Mouse (Mus musculus) cerebral cortex, adult 2 months (tissue): ENCODE measurements around the gene Mast2.

Experiments used
- WGBS: fragments of 180-500 bp; shearing (Covaris S2); methylation state at CpG from one replicate; pipeline ENCODE4 v1.1.7; 2018; 5-methylcytosine and 5-hydroxymethylcytosine counted together

Mast2 gene

GRCm38 (mm10) chr4:116464126-116464981 lies at the start of gene Mast2:
Mast2 (minus strand) TSS chr4:116464183.
- WGBS = 10% methylated on average over 58 of the region's 68 CpGs

DNA sequence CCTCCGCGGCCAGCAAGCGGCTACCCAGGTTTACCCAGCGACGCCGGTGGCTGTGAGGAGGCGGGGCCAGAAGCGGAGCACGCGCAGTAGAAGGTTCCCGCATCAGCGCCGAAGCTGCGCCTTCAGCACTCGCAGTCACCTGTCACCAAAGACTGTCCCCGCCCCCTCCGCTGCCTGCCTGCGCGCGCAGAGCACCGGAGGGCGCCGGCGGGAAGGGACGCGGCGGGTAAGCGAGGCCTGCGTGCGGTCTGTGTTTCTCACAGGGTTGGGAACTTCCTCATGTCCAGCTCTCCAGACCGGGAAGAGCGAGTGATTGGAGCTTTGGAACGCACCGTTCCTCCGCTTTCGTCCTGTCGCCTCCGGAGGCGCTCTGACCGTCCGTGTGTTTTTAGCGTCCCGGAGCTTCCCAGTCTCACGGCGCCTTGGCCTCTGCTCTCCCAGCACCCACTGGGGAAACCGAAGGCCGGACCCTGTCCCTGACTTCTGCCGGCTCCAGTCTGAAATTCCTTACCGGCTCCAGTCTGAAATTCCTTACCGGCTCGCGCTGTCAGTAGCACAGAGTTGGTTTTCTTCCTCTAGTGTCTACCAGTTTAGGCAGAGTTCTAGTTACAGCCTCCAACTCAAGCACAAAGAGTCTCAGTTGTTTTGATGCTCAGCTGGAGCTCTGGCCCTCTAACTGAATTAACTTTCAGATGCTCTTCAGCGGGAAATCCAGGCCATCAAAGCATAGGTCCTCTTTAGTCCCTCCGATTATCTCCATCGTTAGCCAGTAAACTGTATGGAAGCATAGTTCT lies 43.6 kb upstream of the Mast2 start, which contains the start of gene Ipp:
Ipp (plus strand) TSS at position 125 of the 794 bp plus-strand sequence.
- under 1% methylated on average over 55 of the region's 55 CpGs for WGBS

DNA sequence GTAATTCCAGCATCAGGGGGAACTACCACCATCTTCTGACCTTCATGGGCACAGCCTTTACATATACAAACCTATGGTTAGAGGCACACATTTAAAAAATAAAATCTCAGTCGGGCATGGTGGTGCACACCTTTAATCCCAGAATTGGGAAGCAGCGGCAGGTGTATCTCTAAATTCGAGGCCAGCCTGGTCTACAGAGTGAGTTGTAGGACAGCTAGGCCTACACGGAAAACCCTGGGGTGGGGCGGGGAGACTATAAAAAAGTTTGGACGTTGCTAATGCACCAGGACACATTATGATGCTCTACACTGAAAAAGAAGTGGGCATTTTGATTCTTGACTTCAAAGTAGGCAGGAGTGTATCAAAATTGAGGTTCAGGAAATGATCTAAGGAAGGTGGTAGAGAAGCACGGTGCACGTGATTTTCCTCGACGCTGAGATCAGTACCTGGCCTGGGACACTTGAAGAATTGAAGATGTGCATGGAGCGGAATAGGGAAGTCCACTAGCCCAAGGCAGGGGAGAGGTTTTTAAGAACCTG lies 43.0 kb upstream of the Mast2 start:
- WGBS = 24% methylated on average over 11 of the region's 11 CpGs

DNA sequence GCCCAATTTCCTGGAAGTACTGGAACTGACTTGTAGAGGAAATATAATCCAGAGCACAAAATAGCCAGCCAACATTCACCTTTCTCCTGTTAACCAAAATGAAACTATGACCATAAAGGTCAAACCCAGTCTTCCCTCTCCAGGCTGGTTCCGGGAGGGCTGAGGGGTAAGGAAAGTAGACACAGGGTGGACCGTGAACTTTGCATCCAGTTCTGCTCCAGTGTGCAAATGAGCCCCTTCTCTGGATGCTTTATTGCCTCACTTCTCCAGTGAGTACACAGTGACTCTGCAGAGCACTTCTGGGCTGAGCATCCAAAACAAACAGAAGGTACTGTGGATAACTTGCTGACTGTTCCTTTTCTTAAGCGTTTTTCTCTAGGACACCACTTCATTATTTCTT lies 36.0 kb upstream of the Mast2 start:
- 81% methylated on average over 3 of the region's 3 CpGs for WGBS

DNA sequence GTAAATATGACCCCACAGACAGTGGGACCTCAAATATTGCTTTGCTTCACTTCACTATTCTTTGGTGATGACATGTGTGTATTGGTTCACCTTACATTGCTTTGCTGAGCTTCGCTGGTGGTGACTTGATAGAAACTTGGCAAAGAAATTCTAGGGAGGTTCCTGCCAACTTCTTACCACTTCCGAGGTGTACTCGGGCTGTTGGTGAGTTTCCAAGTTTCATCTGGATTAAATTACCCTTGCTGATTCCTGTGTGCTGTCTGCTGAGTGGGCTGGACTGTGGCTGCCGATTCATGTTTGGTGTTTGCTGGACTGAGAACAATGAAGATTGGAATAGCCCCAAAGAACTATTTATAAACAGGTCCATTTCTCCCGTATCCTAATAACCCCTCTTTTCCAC lies 29.7 kb upstream of the Mast2 start:
- 40% methylated on average over 5 of the region's 5 CpGs for WGBS

DNA sequence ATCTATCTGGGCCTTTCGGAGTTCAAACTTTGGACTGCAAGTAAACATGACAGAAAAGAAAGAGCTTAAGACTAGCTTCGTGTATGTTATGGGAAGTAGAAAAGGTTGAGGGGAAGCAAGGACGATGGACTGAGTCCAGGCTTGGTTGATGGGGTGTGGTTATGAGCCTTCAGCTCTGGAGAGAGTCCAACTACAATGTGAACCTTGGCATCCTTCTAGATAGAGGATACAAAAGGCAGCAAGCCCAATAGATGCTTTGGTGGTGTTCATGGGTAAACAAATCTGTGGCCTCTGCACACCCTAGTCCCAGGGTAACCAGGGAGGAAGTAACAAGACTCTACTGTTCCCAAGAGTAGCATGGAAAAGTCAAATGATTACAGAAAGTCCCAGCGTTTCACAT lies 28.5 kb upstream of the Mast2 start:
- WGBS = 70% methylated on average over 4 of the region's 4 CpGs

GRCm38 (mm10) chr4:116491886-116492285 lies 27.9 kb upstream of the Mast2 start:
- WGBS = 70% methylated on average over 2 of the region's 2 CpGs

GRCm38 (mm10) chr4:116491119-116491536 lies 27.1 kb upstream of the Mast2 start:
- WGBS = 53% methylated on average over 2 of the region's 2 CpGs

- WGBS = 77% methylated on average over 2 of the region's 2 CpGs
Measured at GRCm38 (mm10) chr4:116483476-116483875, 19.5 kb upstream of the Mast2 start.

- WGBS = 79% methylated on average over 2 of the region's 2 CpGs
Measured at GRCm38 (mm10) chr4:116481322-116481721, 17.3 kb upstream of the Mast2 start.

- WGBS = 1% methylated on average over 74 of the region's 74 CpGs
Measured at GRCm38 (mm10) chr4:116463231-116464125, 505 bp downstream of the Mast2 start.

DNA sequence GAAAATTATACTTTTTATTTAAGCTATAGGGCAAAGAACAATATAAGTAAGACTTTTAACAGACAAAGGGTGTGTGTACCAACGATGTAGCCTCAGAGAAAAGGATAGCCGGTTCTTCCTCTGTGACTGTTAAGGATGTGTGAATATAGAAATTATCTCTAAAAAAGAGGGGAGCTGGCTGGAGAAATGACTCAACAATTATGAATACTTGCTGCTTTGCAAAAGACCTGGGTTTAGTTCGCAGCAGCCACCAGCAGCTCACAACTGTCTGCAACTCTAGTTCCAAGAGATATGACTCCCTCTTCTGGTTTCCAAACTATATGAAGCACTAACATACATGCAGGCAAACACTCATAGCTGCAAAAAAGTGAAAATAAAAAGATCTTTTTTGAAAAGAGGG lies 2.0 kb downstream of the Mast2 start:
- WGBS = 87% methylated on average over 3 of the region's 3 CpGs

DNA sequence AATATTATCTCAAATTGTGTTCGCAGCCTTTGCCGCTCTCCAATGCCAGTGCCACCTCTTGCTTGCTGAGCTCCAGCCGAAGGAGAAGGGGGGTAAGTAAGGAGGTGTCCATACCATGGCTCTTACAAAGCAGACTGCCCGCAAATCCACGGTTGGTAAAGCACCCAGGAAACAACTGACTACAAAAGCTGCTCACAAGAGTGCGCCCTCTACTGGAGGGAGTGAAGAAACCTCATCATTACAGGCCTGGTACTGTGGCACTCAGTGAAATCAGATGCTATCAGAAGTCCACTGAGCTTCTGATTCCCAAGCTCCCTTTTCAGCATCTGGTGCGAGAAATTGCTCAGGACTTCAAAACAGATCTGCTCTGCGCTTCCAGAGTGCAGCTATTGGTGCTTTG lies 15.3 kb downstream of the Mast2 start:
- WGBS = 63% methylated on average over 8 of the region's 8 CpGs

DNA sequence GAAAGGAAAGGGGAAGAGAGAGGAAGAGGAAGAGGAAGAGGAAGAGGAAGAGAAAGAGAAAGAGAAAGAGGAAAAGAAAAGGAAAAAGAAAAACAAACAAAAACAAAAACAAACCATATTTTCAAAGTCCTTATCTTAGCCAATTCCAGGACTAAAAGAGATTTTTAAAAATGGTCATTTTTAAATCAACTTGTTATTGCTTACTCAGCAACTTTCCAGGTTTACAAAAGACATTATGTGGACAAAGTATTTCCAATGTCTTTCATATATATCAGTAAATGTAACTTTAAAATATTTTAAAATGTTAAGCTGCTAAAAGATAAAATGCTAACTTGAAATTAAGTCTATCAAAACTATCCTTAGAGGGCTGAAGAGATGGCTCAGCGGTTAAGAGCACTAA lies 24.6 kb downstream of the Mast2 start:
- WGBS = 100% methylated on average over 1 of the region's 1 CpGs

GRCm38 (mm10) chr4:116435626-116436025 lies 28.4 kb downstream of the Mast2 start:
- WGBS = 93% methylated on average over 4 of the region's 4 CpGs

DNA sequence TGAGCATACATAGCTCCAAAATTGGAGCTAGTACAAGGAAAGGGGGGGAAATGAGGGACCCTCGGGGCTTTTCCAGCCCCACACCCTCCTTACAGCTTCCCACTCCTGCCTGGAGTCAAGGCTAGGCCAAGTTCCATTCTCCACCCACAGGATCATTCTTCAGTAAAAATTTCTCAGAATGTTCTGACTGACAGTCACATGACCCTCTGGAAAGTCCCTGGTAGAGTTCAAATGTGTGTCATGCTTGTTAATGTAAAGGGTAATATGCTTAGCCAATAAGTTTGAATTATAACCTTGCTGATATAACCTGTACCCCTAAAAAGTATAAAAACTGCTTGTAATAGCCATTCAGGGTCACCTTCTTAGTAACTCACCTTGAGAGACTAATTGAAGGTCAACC lies 41.8 kb downstream of the Mast2 start:
- WGBS = 89% methylated on average over 1 of the region's 1 CpGs

DNA sequence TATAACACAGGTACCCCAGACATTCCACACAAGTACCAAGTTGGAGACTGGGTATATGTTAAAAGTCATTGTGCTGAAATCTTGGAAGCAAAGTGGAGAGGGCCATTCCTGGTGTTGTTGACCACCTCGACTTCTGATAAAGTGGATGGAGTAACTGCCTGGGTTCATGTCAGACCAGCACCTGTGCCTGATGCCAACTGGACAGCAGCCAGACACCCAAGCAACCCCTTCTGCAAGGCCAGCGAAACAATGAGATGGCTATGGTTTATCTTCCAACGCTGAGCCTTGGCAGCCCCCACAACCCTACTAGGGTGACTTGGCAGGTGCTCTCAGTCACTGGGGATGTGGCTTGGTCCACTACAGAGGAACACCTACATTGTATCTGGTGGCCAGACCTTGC lies 42.8 kb downstream of the Mast2 start:
- 79% methylated on average over 3 of the region's 3 CpGs for WGBS

- 49% methylated on average over 1 of the region's 1 CpGs for WGBS
Measured at GRCm38 (mm10) chr4:116412993-116413392, 51.0 kb downstream of the Mast2 start.

- WGBS = 73% methylated on average over 2 of the region's 2 CpGs
Measured at GRCm38 (mm10) chr4:116406668-116407067, 57.3 kb downstream of the Mast2 start.

DNA sequence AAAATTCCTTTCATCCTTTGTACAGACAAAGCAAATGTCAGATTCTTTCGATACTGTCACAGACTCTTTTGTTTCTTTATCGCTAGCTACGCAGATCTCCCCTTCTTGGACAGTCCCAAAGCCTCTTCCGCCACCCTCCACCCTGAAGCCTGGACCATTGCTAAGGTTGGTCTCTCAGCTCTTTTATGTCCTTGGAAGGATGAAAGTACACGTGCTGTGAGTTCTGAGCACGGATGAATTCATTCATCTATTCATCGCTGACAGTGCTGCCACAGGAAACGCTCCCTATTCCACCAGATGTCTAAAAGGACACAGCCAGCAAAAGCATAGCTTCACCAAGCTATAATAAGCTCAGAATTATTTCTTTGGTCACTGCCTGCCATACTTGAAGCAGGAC lies 58.0 kb downstream of the Mast2 start:
- 3% methylated on average over 8 of the region's 8 CpGs for WGBS

GRCm38 (mm10) chr4:116405276-116405954 lies 58.6 kb downstream of the Mast2 start:
- 7% methylated on average over 7 of the region's 7 CpGs for WGBS
